Mouse (Mus musculus): Measurements from ENCODE around the gene Git2.

GRCm38 (mm10) chr5:114779956-114780489 lies 4.7 kb upstream of the Git2 start:
- TF ChIP-seq EP300 (IDR thresholded peaks at IDR 0.05; ENCODE audit: low read depth) (no peak), CTCF (IDR thresholded peaks at IDR 0.05; ENCODE audit: low read depth) (no peak)
